Mouse (Mus musculus) kidney, adult 2 months (tissue): ENCODE measurements around the gene Prkar1b.

Experiments used
- CTCF ChIP-seq: fragments of 200-500 bp; conservative IDR thresholded peaks from 2 replicates; pipeline ENCODE4 v1.5.1; 2011; ENCODE audit warnings: low read depth, mild to moderate bottlenecking, control low read depth, low read length, moderate library complexity, mixed read lengths; ENCODE audit not compliant: insufficient read depth, insufficient read length
- POLR2A ChIP-seq: fragments of 200-500 bp; IDR thresholded peaks from one replicate; pipeline ENCODE4 v1.6.1; 2011; ENCODE audit warnings: low read depth, low read length, control low read depth

GRCm38 (mm10) chr5:139110140-139110855, 39.5 kb downstream of the Prkar1b start:
- TF ChIP-seq POLR2A = no peak
- no peak for TF ChIP-seq CTCF
